Mouse (Mus musculus) MEL (cell line): Measurements from ENCODE around the gene Best1.

ENCODE experiments used
- CHD1 ChIP-seq: IDR thresholded peaks from 2 replicates; pipeline ENCODE4 v1.6.1; 2012; ENCODE audit warnings: low read depth, mild to moderate bottlenecking, inconsistent platforms, low read length, improper control_type of control experiment
- CHD2 ChIP-seq: IDR thresholded peaks from 2 replicates; pipeline ENCODE4 v1.6.1; 2011; ENCODE audit warnings: low read length, improper control_type of control experiment
- CTCF ChIP-seq, 3 experiments: IDR thresholded peaks in 2 of 3; conservative IDR thresholded peaks in 1 of 3; 2 replicates each; pipeline ENCODE4 v1.5.1; 2011 to 2012; ENCODE audit warnings: low read length in 3 of 3, low read depth in 2 of 3, mild to moderate bottlenecking in 2 of 3, improper control_type of control experiment in 1 of 3, inconsistent platforms in 1 of 3, mixed read lengths in 1 of 3, moderate library complexity in 1 of 3; ENCODE audit not compliant: control insufficient read depth in 1 of 3, insufficient read depth in 1 of 3, poor library complexity in 1 of 3, severe bottlenecking in 1 of 3
- ELF1 ChIP-seq: IDR thresholded peaks from 2 replicates; pipeline ENCODE4 v1.6.1; 2014; ENCODE audit warnings: low read depth, mild to moderate bottlenecking, inconsistent platforms, low read length, improper control_type of control experiment, moderate library complexity
- EP300 ChIP-seq, 2 experiments: IDR thresholded peaks; 2 replicates each; pipeline ENCODE4 v1.6.1; 2011; ENCODE audit warnings: improper control_type of control experiment in 2 of 2, low read length in 2 of 2, low read depth in 1 of 2, mild to moderate bottlenecking in 1 of 2
- MEF2A ChIP-seq: IDR thresholded peaks from 2 replicates; pipeline ENCODE4 v1.6.1; 2014; ENCODE audit warnings: low read depth, mild to moderate bottlenecking, inconsistent platforms, low read length, improper control_type of control experiment; ENCODE audit not compliant: poor library complexity, insufficient replicate concordance, severe bottlenecking; ENCODE audit errors: extremely low read depth
- POLR2A ChIP-seq, 2 experiments: IDR thresholded peaks; 2 replicates each; pipeline ENCODE4 v1.6.1; 2011 to 2012; ENCODE audit warnings: low read length in 2 of 2, mild to moderate bottlenecking in 2 of 2, control low read depth in 1 of 2, improper control_type of control experiment in 1 of 2, low read depth in 1 of 2, moderate library complexity in 1 of 2; ENCODE audit not compliant: control insufficient read depth in 1 of 2, insufficient read depth in 1 of 2, poor library complexity in 1 of 2
- POLR2AphosphoS2 ChIP-seq: IDR thresholded peaks from 2 replicates; pipeline ENCODE4 v1.6.1; 2011; ENCODE audit warnings: low read length, improper control_type of control experiment
- POLR2AphosphoS5 ChIP-seq: IDR thresholded peaks from 2 replicates; pipeline ENCODE4 v1.6.1; 2012; ENCODE audit warnings: low read depth, borderline replicate concordance, mild to moderate bottlenecking, inconsistent platforms, low read length, moderate library complexity, mixed read lengths
- SMC3 ChIP-seq: IDR thresholded peaks from 2 replicates; pipeline ENCODE4 v1.6.1; 2011; ENCODE audit warnings: low read depth, low read length, improper control_type of control experiment
- TCF12 ChIP-seq: IDR thresholded peaks from 2 replicates; pipeline ENCODE4 v1.6.1; 2014; ENCODE audit warnings: low read depth, mild to moderate bottlenecking, inconsistent platforms, low read length, improper control_type of control experiment, moderate library complexity
- ZC3H11A ChIP-seq: IDR thresholded peaks from 2 replicates; pipeline ENCODE4 v1.6.1; 2012; ENCODE audit warnings: low read depth, mild to moderate bottlenecking, inconsistent platforms, low read length, improper control_type of control experiment
- ZNF384 ChIP-seq: IDR thresholded peaks from 2 replicates; pipeline ENCODE4 v1.6.1; 2012; ENCODE audit warnings: low read depth, mild to moderate bottlenecking, inconsistent platforms, low read length, improper control_type of control experiment

DNA sequence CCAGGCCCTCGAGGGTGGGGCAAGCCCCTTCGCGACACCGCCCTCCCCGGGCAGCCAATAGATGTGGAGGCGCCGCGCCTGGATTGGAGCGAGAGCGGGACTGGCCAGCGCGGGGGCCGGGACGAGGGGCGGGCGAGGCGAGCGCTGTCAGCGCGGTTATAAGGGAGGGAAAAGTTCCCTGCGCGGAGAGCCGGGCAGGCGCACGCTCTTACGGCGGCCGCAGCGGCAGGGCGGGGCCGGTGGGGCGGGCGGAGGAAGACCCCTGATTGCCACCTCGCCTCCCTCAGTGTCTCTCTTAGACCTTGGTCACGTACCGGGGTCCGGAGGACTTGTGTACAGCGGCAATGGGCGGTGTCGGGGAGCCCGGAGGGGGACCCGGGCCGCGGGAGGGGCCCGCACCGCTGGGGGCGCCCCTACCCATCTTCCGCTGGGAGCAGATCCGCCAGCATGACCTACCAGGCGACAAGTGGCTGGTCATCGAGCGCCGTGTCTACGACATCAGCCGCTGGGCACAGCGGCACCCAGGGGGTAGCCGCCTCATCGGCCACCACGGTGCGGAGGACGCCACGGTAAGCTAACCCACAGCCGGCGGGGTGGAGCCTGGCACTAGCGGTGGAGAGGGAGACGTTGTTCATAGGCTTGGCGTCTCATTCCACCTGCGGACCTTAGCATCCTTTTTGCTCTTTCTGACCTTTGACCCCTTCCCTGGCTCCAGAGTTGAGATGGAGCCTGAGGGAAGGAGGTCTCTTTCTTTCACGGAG is 40.1 kb upstream of the Best1 start, which contains the start of gene Fads3:
- no peak for TF ChIP-seq CHD1
- no peak for TF ChIP-seq POLR2AphosphoS5
- no peak for TF ChIP-seq ZNF384
- no peak for TF ChIP-seq SMC3
- TF ChIP-seq MEF2A = no peak
- TF ChIP-seq POLR2AphosphoS2 = no peak
- no peak for TF ChIP-seq CHD2
- TF ChIP-seq POLR2A (IDR thresholded peaks at IDR 0.05; ENCODE audit: control insufficient read depth in 1 of 2, insufficient read depth in 1 of 2, low read depth in 1 of 2, low read length in 2 of 2, poor library complexity in 1 of 2) = no peak; a peak in 1 of 4 replicates
- TF ChIP-seq ELF1 = no peak
- 0 out of 6 replicates have a peak, but pooled peaks of 1 of the 3 experiments have one; percentile 8 for TF ChIP-seq CTCF (IDR thresholded peaks at IDR 0.05 in 2 of 3, conservative IDR thresholded peaks at IDR 0.05 in 1 of 3; ENCODE audit: control insufficient read depth in 1 of 3, insufficient read depth in 1 of 3, low read depth in 2 of 3, low read length in 3 of 3, poor library complexity in 1 of 3, severe bottlenecking in 1 of 3)
- no peak for TF ChIP-seq EP300 (IDR thresholded peaks at IDR 0.05; ENCODE audit: low read depth in 1 of 2, low read length in 2 of 2)
- no peak for TF ChIP-seq ZC3H11A
- no peak for TF ChIP-seq TCF12
